Mouse (Mus musculus) olfactory bulb, adult 2 months (tissue): Measurements from ENCODE around the gene Bcl2l10.

Experiments
- CTCF ChIP-seq: fragments of 200-500 bp; IDR thresholded peaks from 2 replicates; pipeline ENCODE4 v1.5.1; 2012; ENCODE audit warnings: low read depth, mild to moderate bottlenecking, low read length, moderate library complexity; ENCODE audit not compliant: insufficient read depth
- POLR2A ChIP-seq: fragments of 200-500 bp; IDR thresholded peaks from 2 replicates; pipeline ENCODE4 v1.6.1; 2012; ENCODE audit warnings: mild to moderate bottlenecking, low read depth, low read length, moderate library complexity; ENCODE audit not compliant: insufficient read depth

DNA sequence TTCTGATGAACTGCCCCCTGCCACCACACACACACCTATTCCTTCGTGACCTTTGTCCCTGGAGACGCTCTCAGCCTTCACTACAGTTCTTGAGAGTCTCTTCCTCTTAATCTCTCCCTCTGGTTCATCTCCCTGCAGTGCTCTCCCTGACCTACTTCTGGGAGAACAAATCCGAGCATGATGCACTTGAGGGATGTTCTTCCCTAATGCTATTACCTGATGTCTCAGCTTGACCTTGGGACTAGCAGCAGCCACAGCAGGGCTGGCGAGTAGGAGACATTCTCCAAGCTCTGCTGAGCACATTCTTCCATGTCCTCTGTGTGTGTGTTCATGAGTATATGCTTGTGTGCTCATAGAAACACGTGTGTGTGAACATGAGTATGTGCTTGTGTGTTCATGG lies 38.9 kb upstream of the Bcl2l10 start:
- no peak for TF ChIP-seq CTCF
- no peak for TF ChIP-seq POLR2A
